Mouse (Mus musculus) left cerebral cortex, adult 9 months (tissue): Measurements from ENCODE around the gene Galnt2.

Experiments used
- DNase-seq, 2 experiments: peaks; one replicate each; pipeline ENCODE4 v3.0.0; 2022; ENCODE audit warnings: low spot score in 2 of 2

Galnt2 gene

GRCm38 (mm10) chr8:124231176-124231484, at the start of gene Galnt2:
TSS of gene Galnt2 (plus strand) at chr8:124231391.
- DNase-seq = peak; percentile 70 to 90

GRCm38 (mm10) chr8:124181751-124182150, 49.4 kb upstream of the Galnt2 start:
- no peak for DNase-seq

- peak in 1 of 2 experiments; percentile 61 for DNase-seq
Observed at GRCm38 (mm10) chr8:124182224-124182623, 49.0 kb upstream of the Galnt2 start.

- no peak for DNase-seq
Observed at GRCm38 (mm10) chr8:124184078-124184477, 47.1 kb upstream of the Galnt2 start.

- DNase-seq = no peak
Observed at GRCm38 (mm10) chr8:124184507-124184906, 46.7 kb upstream of the Galnt2 start.

- no peak for DNase-seq
Observed at GRCm38 (mm10) chr8:124185081-124185480, 46.1 kb upstream of the Galnt2 start.

- no peak for DNase-seq
Observed at GRCm38 (mm10) chr8:124190388-124190787, 40.8 kb upstream of the Galnt2 start.

GRCm38 (mm10) chr8:124192242-124192641, 38.9 kb upstream of the Galnt2 start:
- no peak for DNase-seq

GRCm38 (mm10) chr8:124192976-124193375, 38.2 kb upstream of the Galnt2 start:
- DNase-seq = peak; percentile 36 to 68

- no peak for DNase-seq
Observed at GRCm38 (mm10) chr8:124193992-124194391, 37.2 kb upstream of the Galnt2 start.

- no peak for DNase-seq
Observed at GRCm38 (mm10) chr8:124196195-124196594, 35.0 kb upstream of the Galnt2 start.

- no peak for DNase-seq
Observed at GRCm38 (mm10) chr8:124196797-124197196, 34.4 kb upstream of the Galnt2 start.

GRCm38 (mm10) chr8:124198230-124198629, 33.0 kb upstream of the Galnt2 start:
- no peak for DNase-seq

GRCm38 (mm10) chr8:124200400-124200799, 30.8 kb upstream of the Galnt2 start:
- no peak for DNase-seq

GRCm38 (mm10) chr8:124201706-124202105, 29.5 kb upstream of the Galnt2 start:
- no peak for DNase-seq

GRCm38 (mm10) chr8:124202895-124203294, 28.3 kb upstream of the Galnt2 start:
- DNase-seq = no peak

GRCm38 (mm10) chr8:124204001-124204601, 27.1 kb upstream of the Galnt2 start:
- DNase-seq = no peak

GRCm38 (mm10) chr8:124212148-124212547, 19.0 kb upstream of the Galnt2 start:
- DNase-seq = no peak

GRCm38 (mm10) chr8:124216951-124217350, 14.2 kb upstream of the Galnt2 start:
- no peak for DNase-seq

- DNase-seq = no peak
Observed at GRCm38 (mm10) chr8:124229883-124230282, 1.3 kb upstream of the Galnt2 start.

GRCm38 (mm10) chr8:124230496-124231175, 555 bp upstream of the Galnt2 start:
- DNase-seq = no peak

GRCm38 (mm10) chr8:124231485-124232279, 491 bp downstream of the Galnt2 start:
- no peak for DNase-seq

- no peak for DNase-seq
Observed at GRCm38 (mm10) chr8:124232280-124232600, 1.0 kb downstream of the Galnt2 start.
